Mouse (Mus musculus): ENCODE results near the gene Trim56. TPM values are rescaled to one million over a fixed set of nuclear protein-coding genes. Genes with fewer than 3 reads are reported as not detected.

Gene Trim56
- polyA plus RNA-seq, 1 experiment from 2014 or later, result 4.4 TPM

DNA sequence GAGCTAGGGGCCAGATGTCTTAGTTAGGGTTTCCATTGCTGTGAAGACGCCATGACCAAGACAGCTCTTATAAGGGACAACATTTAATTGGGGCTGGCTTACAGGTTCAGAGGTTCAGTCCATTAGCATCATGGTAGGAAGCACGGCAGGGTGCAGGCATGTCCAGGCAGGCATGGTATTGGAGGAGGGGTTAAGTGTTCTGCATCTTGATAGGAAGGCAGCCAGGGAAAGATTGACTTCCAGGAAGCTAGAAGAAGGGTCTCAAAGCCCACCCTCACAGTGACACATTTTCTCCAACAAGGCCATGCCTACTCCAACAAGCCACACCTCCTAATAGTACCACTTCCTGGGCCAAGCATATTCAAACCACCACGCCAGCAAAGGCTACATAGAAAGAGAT is 30.3 kb downstream of the Trim56 start:
- TF ChIP-seq EP300 (optimal IDR thresholded peaks at IDR 0.05), result no peak
- no peak for TF ChIP-seq CTCF (IDR thresholded peaks at IDR 0.05; ENCODE audit: low read depth)
- H3K9ac ChIP-seq (ENCODE audit: low read length), result no peak overlapping the region
- 74% methylated on average over 3 of the region's 3 CpGs for WGBS
- no peak overlapping the region for H3K27ac ChIP-seq (replicated peaks)
- no peak for ATAC-seq (ENCODE audit: low FRiP score, low TSS enrichment)
- no peaks in the 10 kb centered on the region for H3K9me3 ChIP-seq (ENCODE audit: control insufficient read depth, low read length)
- H3K4me3 ChIP-seq (ENCODE audit: low read depth, low read length), result no peak overlapping the region
- H3K4me2 ChIP-seq (replicated peaks; ENCODE audit: low read depth), result no peak overlapping the region
- no peaks in the 10 kb centered on the region for H3K27me3 ChIP-seq (ENCODE audit: control insufficient read depth, insufficient read depth, low read length)
- no peaks in the 10 kb centered on the region for H3K36me3 ChIP-seq (ENCODE audit: control insufficient read depth, insufficient read depth, low read length)
- H3K4me1 ChIP-seq (replicated peaks; ENCODE audit: control insufficient read depth, insufficient read depth), result no peaks in the 10 kb centered on the region
- no peak for DNase-seq (ENCODE audit: low spot score)

DNA sequence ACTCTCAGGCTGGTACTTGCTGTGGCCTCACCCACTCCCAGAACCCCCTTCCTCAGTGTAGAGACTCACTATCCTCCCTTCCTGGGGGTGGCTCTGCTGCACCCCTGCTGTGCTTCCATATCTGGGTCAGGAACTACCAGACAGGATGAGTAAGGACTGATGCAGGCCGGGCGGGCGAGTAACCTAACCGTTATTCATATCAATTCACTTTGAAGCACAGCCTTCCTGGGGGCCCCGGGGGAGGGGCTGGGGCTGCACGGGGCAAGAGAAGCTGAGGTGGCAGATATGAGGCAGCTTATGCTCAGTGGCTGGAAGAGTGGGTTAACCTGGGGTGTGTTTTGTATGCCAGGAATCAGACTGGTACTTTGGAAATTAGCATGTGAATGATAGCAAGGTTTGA is 31.0 kb downstream of the Trim56 start:
- no peak overlapping the region for H3K4me3 ChIP-seq (ENCODE audit: low read depth, low read length)
- no peak overlapping the region for H3K4me2 ChIP-seq (replicated peaks; ENCODE audit: low read depth)
- H3K9me3 ChIP-seq (ENCODE audit: control insufficient read depth, low read length), result no peaks in the 10 kb centered on the region
- H3K4me1 ChIP-seq (replicated peaks; ENCODE audit: control insufficient read depth, insufficient read depth), result no peaks in the 10 kb centered on the region
- no peak overlapping the region for H3K9ac ChIP-seq (ENCODE audit: low read length)
- ATAC-seq (ENCODE audit: low FRiP score, low TSS enrichment) (no peak), DNase-seq (ENCODE audit: low spot score) (no peak)
- no peaks in the 10 kb centered on the region for H3K36me3 ChIP-seq (ENCODE audit: control insufficient read depth, insufficient read depth, low read length)
- H3K27ac ChIP-seq (replicated peaks), result no peak overlapping the region
- WGBS, result 59% methylated on average over 6 of the region's 6 CpGs
- H3K27me3 ChIP-seq (ENCODE audit: control insufficient read depth, insufficient read depth, low read length), result no peaks in the 10 kb centered on the region
- TF ChIP-seq CTCF (IDR thresholded peaks at IDR 0.05; ENCODE audit: low read depth) (no peak), EP300 (optimal IDR thresholded peaks at IDR 0.05) (no peak)

DNA sequence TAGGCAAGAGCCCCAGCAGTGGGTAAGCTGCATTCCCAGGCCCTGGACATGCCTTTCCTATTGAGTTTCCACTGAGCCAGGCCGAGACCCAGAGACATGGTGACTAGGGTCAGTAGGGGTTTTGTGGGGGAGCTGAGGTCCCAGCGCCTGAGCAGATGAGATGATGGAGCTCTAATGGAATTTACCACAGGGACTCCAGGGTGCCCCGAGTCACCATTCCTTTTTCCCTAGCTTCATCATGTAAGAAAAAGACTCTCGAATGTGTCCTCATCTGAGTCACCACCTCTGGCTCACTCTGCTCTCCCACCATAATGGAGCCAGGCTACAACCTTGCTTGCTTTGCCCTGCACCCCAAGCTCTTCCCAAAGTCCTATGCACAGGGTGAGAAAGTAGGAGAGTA is 33.0 kb downstream of the Trim56 start:
- ATAC-seq (ENCODE audit: low FRiP score, low TSS enrichment) (no peak), DNase-seq (ENCODE audit: low spot score) (no peak)
- Histone ChIP-seq H3K36me3 (ENCODE audit: control insufficient read depth, insufficient read depth, low read length) (no peaks in the 10 kb centered on the region), H3K4me1 (replicated peaks; ENCODE audit: control insufficient read depth, insufficient read depth) (no peaks in the 10 kb centered on the region), H3K4me3 (ENCODE audit: low read depth, low read length) (no peak overlapping the region), H3K27me3 (ENCODE audit: control insufficient read depth, insufficient read depth, low read length) (no peaks in the 10 kb centered on the region), H3K9me3 (ENCODE audit: control insufficient read depth, low read length) (no peaks in the 10 kb centered on the region), H3K27ac (replicated peaks) (no peak overlapping the region), H3K9ac (ENCODE audit: low read length) (no peak overlapping the region), H3K4me2 (replicated peaks; ENCODE audit: low read depth) (no peak overlapping the region)
- 80% methylated on average over 4 of the region's 4 CpGs for WGBS
- TF ChIP-seq CTCF (IDR thresholded peaks at IDR 0.05; ENCODE audit: low read depth), result no peak
- TF ChIP-seq EP300 (optimal IDR thresholded peaks at IDR 0.05), result no peak

- Histone ChIP-seq H3K36me3 (ENCODE audit: control insufficient read depth, insufficient read depth, low read length) (no peaks in the 10 kb centered on the region), H3K9ac (ENCODE audit: low read length) (no peak overlapping the region), H3K4me1 (replicated peaks; ENCODE audit: control insufficient read depth, insufficient read depth) (no peaks in the 10 kb centered on the region; the same call in 1 of the 2 replicates), H3K4me2 (replicated peaks; ENCODE audit: low read depth) (no peak overlapping the region), H3K27me3 (ENCODE audit: control insufficient read depth, insufficient read depth, low read length) (no peaks in the 10 kb centered on the region), H3K4me3 (ENCODE audit: low read depth, low read length) (no peak overlapping the region), H3K27ac (replicated peaks) (no peak overlapping the region), H3K9me3 (ENCODE audit: control insufficient read depth, low read length) (no peaks in the 10 kb centered on the region)
- no peak for DNase-seq (ENCODE audit: low spot score)
- peak; percentile 39; the same call in 1 of the 2 replicates for ATAC-seq (ENCODE audit: low FRiP score, low TSS enrichment)
- WGBS, result 39% methylated on average over 5 of the region's 5 CpGs
- TF ChIP-seq EP300 (optimal IDR thresholded peaks at IDR 0.05) (no peak), CTCF (IDR thresholded peaks at IDR 0.05; ENCODE audit: low read depth) (no peak)
Observed at GRCm38 (mm10) chr5:137079849-137080248, 36.2 kb downstream of the Trim56 start.

DNA sequence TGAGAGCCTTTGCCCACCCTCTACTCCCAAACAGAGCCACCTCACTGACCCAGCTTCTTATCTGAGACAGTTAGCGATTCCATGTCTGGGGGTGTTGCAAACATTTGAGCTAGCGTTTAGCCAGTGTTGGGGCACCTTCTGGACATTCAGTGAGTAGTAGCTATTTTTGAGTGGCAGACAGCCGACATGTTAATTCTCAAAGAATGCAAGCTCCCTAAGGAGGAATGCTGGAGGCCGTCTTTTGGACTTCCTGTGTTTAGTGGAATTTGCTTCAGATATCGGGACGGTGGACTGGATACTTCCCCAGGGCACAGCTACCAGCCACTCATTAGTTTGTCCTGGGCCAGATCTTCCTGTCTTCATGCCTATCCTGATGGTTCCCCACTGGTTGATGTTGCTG is 37.4 kb downstream of the Trim56 start:
- no peaks in the 10 kb centered on the region for H3K27me3 ChIP-seq (ENCODE audit: control insufficient read depth, insufficient read depth, low read length)
- H3K27ac ChIP-seq (replicated peaks), result no peak overlapping the region
- TF ChIP-seq CTCF (IDR thresholded peaks at IDR 0.05; ENCODE audit: low read depth), result no peak
- TF ChIP-seq EP300 (optimal IDR thresholded peaks at IDR 0.05), result no peak
- H3K4me2 ChIP-seq (replicated peaks; ENCODE audit: low read depth), result no peak overlapping the region
- H3K4me3 ChIP-seq (ENCODE audit: low read depth, low read length), result no peak overlapping the region
- no peaks in the 10 kb centered on the region for H3K9me3 ChIP-seq (ENCODE audit: control insufficient read depth, low read length)
- no peak for DNase-seq (ENCODE audit: low spot score)
- 32% methylated on average over 6 of the region's 6 CpGs for WGBS
- H3K36me3 ChIP-seq (ENCODE audit: control insufficient read depth, insufficient read depth, low read length), result no peaks in the 10 kb centered on the region
- no peak overlapping the region for H3K9ac ChIP-seq (ENCODE audit: low read length)
- H3K4me1 ChIP-seq (replicated peaks; ENCODE audit: control insufficient read depth, insufficient read depth), result peaks cover 2% of the 10 kb centered on the region; the same call in 1 of the 2 replicates
- ATAC-seq (ENCODE audit: low FRiP score, low TSS enrichment), result no peak

DNA sequence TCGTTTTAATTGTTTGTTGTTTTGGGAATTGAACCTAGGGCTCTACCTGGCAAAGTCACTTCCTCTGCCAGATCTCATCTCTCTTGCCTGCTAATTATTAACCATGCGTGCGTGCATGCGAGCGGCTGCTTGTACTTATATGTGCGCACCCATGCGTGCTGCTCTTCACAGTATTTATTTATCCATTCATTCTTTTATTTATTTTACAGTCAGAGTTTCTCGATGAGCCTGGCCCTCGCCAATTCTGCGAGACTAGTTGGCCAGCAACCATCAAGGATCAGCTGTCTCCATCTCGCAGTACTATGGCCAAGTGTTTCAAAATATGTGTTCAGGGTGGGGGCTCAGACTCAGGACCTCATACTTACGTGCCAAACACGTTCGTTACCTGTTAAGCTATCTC is 38.0 kb downstream of the Trim56 start:
- Histone ChIP-seq H3K9me3 (ENCODE audit: control insufficient read depth, low read length) (no peaks in the 10 kb centered on the region), H3K36me3 (ENCODE audit: control insufficient read depth, insufficient read depth, low read length) (no peaks in the 10 kb centered on the region), H3K4me2 (replicated peaks; ENCODE audit: low read depth) (no peak overlapping the region), H3K27me3 (ENCODE audit: control insufficient read depth, insufficient read depth, low read length) (no peaks in the 10 kb centered on the region), H3K4me1 (replicated peaks; ENCODE audit: control insufficient read depth, insufficient read depth) (peaks cover 2% of the 10 kb centered on the region; the same call in 1 of the 2 replicates), H3K27ac (replicated peaks) (no peak overlapping the region), H3K4me3 (ENCODE audit: low read depth, low read length) (no peak overlapping the region), H3K9ac (ENCODE audit: low read length) (no peak overlapping the region)
- WGBS, result 21% methylated on average over 14 of the region's 14 CpGs
- TF ChIP-seq CTCF (IDR thresholded peaks at IDR 0.05; ENCODE audit: low read depth), result no peak
- no peak for TF ChIP-seq EP300 (optimal IDR thresholded peaks at IDR 0.05)
- ATAC-seq (ENCODE audit: low FRiP score, low TSS enrichment), result no peak
- DNase-seq (ENCODE audit: low spot score), result peak; percentile 21

Measured in stomach, postnatal 0 days (tissue).